Mouse (Mus musculus) bone marrow, adult 2 months (tissue): ENCODE measurements around the gene Ubxn6. TPM values are rescaled to one million over a fixed set of nuclear protein-coding genes. Genes with fewer than 3 reads are reported as not detected.

ENCODE experiments used
- H3K27ac ChIP-seq: fragments of 200-500 bp; 2 replicates; pipeline ENCODE4 v1.5.1; 2012; ENCODE audit warnings: low read depth, mild to moderate bottlenecking, control low read depth, inconsistent platforms, low read length; ENCODE audit not compliant: control insufficient read depth, poor library complexity, insufficient read depth
- H3K4me1 ChIP-seq: fragments of 200-500 bp; 2 replicates; pipeline ENCODE4 v1.6.1; 2011; ENCODE audit warnings: low read length; ENCODE audit not compliant: control insufficient read depth, insufficient read depth
- H3K4me3 ChIP-seq: fragments of 200-500 bp; replicated peaks from 2 replicates; pipeline ENCODE3; 2011; ENCODE audit warnings: mild to moderate bottlenecking, low read depth, low read length, control low read depth; ENCODE audit not compliant: control insufficient read depth
- CTCF ChIP-seq: fragments of 200-500 bp; IDR thresholded peaks from 2 replicates; pipeline ENCODE4 v1.5.1; 2011; ENCODE audit warnings: low read length, control low read depth; ENCODE audit not compliant: control insufficient read depth, insufficient read depth
- POLR2A ChIP-seq: fragments of 200-500 bp; IDR thresholded peaks from 2 replicates; pipeline ENCODE4 v1.6.1; 2011; ENCODE audit warnings: low read depth, mild to moderate bottlenecking, control low read depth, low read length, borderline replicate concordance; ENCODE audit not compliant: control insufficient read depth
- WGBS: fragments of 180-500 bp; shearing (Covaris S2); methylation state at CpG from one replicate; pipeline ENCODE4 v1.1.7; 2018; 5-methylcytosine and 5-hydroxymethylcytosine counted together
- polyA plus RNA-seq: library from polyadenylated mRNA; stranded (reverse); fragments of >200 nt; gene quantifications from 2 replicates; pipeline ENCODE4 v1.2.4, GENCODE M21; 2011; ENCODE audit warnings: low replicate concordance; ENCODE audit not compliant: missing spikeins, insufficient read depth, insufficient read length

Gene Ubxn6
- polyA plus RNA-seq, 1 experiment, result 41.7 TPM

GRCm38 (mm10) chr17:56030238-56030870, 44.5 kb downstream of the Ubxn6 start:
- no peak overlapping the region for H3K4me3 ChIP-seq
- TF ChIP-seq CTCF (no peak), POLR2A (no peak)
- H3K4me1 ChIP-seq, result peaks cover 10% of the 10 kb centered on the region
- WGBS, result 58% methylated on average over 9 of the region's 9 CpGs
- H3K27ac ChIP-seq, result peak overlapping the region; percentile 15; the same call in 1 of the 2 replicates

- Histone ChIP-seq H3K4me3 (no peak overlapping the region), H3K4me1 (peaks cover 20% of the 10 kb centered on the region), H3K27ac (no peak overlapping the region)
- WGBS, result 86% methylated on average over 5 of the region's 5 CpGs
- TF ChIP-seq CTCF (no peak), POLR2A (no peak)
These were observed 46.9 kb downstream of the Ubxn6 start for GRCm38 (mm10) chr17:56027801-56028441.

- Histone ChIP-seq H3K4me3 (no peak overlapping the region), H3K4me1 (peaks cover 18% of the 10 kb centered on the region), H3K27ac (no peak overlapping the region)
- 33% methylated on average over 1 of the region's 1 CpGs for WGBS
- TF ChIP-seq POLR2A (no peak), CTCF (no peak)
These were observed 47.9 kb downstream of the Ubxn6 start for GRCm38 (mm10) chr17:56026881-56027280.

GRCm38 (mm10) chr17:56026303-56026702, 48.5 kb downstream of the Ubxn6 start:
- H3K4me3 ChIP-seq, result no peak overlapping the region

GRCm38 (mm10) chr17:56024931-56025330, 49.9 kb downstream of the Ubxn6 start:
- no peak overlapping the region for H3K27ac ChIP-seq
- WGBS, result 72% methylated on average over 5 of the region's 5 CpGs
- no peak overlapping the region for H3K4me3 ChIP-seq
- no peak for TF ChIP-seq POLR2A
- no peak for TF ChIP-seq CTCF
- peaks cover 19% of the 10 kb centered on the region for H3K4me1 ChIP-seq

More at GRCm38 (mm10) chr17:56026303-56026702, 48.5 kb downstream of the Ubxn6 start:
- WGBS, result 78% methylated on average over 1 of the region's 1 CpGs
- Histone ChIP-seq H3K4me1 (peaks cover 20% of the 10 kb centered on the region), H3K27ac (no peak overlapping the region)
- TF ChIP-seq POLR2A (no peak), CTCF (no peak)

GRCm38 (mm10) chr17:56024476-56024875, 50.4 kb downstream of the Ubxn6 start:
- H3K27ac ChIP-seq, result no peak overlapping the region
- no peak overlapping the region for H3K4me3 ChIP-seq
- H3K4me1 ChIP-seq, result peaks cover 19% of the 10 kb centered on the region
- WGBS, result 49% methylated on average over 2 of the region's 2 CpGs
- TF ChIP-seq POLR2A (no peak), CTCF (no peak)

- Histone ChIP-seq H3K4me1 (peaks cover 19% of the 10 kb centered on the region), H3K27ac (peak overlapping the region; percentile 3; the same call in 1 of the 2 replicates), H3K4me3 (no peak overlapping the region)
- TF ChIP-seq CTCF (no peak), POLR2A (no peak)
- WGBS, result 10% methylated on average over 5 of the region's 5 CpGs
These were observed 51.4 kb downstream of the Ubxn6 start for GRCm38 (mm10) chr17:56023386-56023785.

- TF ChIP-seq CTCF (no peak), POLR2A (no peak)
- Histone ChIP-seq H3K27ac (no peak overlapping the region), H3K4me1 (peaks cover 20% of the 10 kb centered on the region), H3K4me3 (no peak overlapping the region)
- WGBS, result 80% methylated on average over 4 of the region's 4 CpGs
These were observed 51.9 kb downstream of the Ubxn6 start for GRCm38 (mm10) chr17:56022989-56023290.
